Mouse (Mus musculus) midbrain, embryonic 11.5 days (tissue): Measurements from ENCODE around the gene Gm266. TPM values are rescaled to one million over a fixed set of nuclear protein-coding genes. Genes with fewer than 3 reads are reported as not detected.
"Not testable (repeated sequence)": the region's sequence is repeated elsewhere in the genome, so short reads cannot be mapped to it uniquely, and the experiment has no call there.

Experiments
- ATAC-seq: fragments of 200-750 bp; cut with Nextera tagmentation; 2 replicates; pipeline ENCODE4 v1.8.0; 2017; ENCODE audit warnings: moderate TSS enrichment, moderate library complexity; ENCODE audit not compliant: low FRiP score
- DNase-seq: peaks from one replicate; pipeline ENCODE4 v3.0.0; 2015; ENCODE audit warnings: low spot score; ENCODE audit errors: missing footprints
- H3K27ac ChIP-seq: fragments of 300-500 bp; sonication (generic); 2 replicates; pipeline ENCODE4 v1.5.1; 2014; ENCODE audit warnings: low read depth, low read length
- H3K27me3 ChIP-seq: fragments of 300-500 bp; sonication (generic); 2 replicates; pipeline ENCODE4 v1.6.1; 2014; ENCODE audit warnings: mild to moderate bottlenecking, low read length, moderate library complexity, mixed read lengths; ENCODE audit not compliant: control insufficient read depth, insufficient read depth
- H3K36me3 ChIP-seq: fragments of 300-500 bp; sonication (generic); 2 replicates; pipeline ENCODE4 v1.6.1; 2014; ENCODE audit warnings: mild to moderate bottlenecking, low read length, moderate library complexity, mixed read lengths; ENCODE audit not compliant: control insufficient read depth, insufficient read depth
- H3K4me1 ChIP-seq: fragments of 300-500 bp; sonication (generic); 2 replicates; pipeline ENCODE4 v1.6.1; 2014; ENCODE audit warnings: low read length; ENCODE audit not compliant: control insufficient read depth, insufficient read depth
- H3K4me2 ChIP-seq: fragments of 300-500 bp; sonication (generic); 2 replicates; pipeline ENCODE4 v1.6.1; 2014; ENCODE audit warnings: mild to moderate bottlenecking, moderate library complexity
- H3K4me3 ChIP-seq: fragments of 300-500 bp; sonication (generic); 2 replicates; pipeline ENCODE4 v1.5.1; 2014; ENCODE audit warnings: low read depth, low read length
- H3K9ac ChIP-seq: fragments of 300-500 bp; sonication (generic); 2 replicates; pipeline ENCODE4 v1.6.1; 2014; ENCODE audit warnings: low read length
- H3K9me3 ChIP-seq: fragments of 300-500 bp; sonication (generic); 2 replicates; pipeline ENCODE4 v1.6.1; 2016; ENCODE audit warnings: low read length; ENCODE audit not compliant: control insufficient read depth
- WGBS: fragments of 180-500 bp; shearing (Covaris S2); extraction: QIAGEN DNeasy Blood & Tissue Kit; methylation state at CpG from one replicate; pipeline ENCODE4 v1.1.7; 2014; 5-methylcytosine and 5-hydroxymethylcytosine counted together
- polyA plus RNA-seq: library from polyadenylated mRNA; unstranded; fragments of >200 nt; fragmentation: Nextera tagmentation; extraction: Ambion mirVana; gene quantifications from 2 replicates; pipeline ENCODE4 v1.2.1, GENCODE M21; 2014

The Gm266 gene
- polyA plus RNA-seq, 1 experiment from 2014 or later = 6.0 TPM

DNA sequence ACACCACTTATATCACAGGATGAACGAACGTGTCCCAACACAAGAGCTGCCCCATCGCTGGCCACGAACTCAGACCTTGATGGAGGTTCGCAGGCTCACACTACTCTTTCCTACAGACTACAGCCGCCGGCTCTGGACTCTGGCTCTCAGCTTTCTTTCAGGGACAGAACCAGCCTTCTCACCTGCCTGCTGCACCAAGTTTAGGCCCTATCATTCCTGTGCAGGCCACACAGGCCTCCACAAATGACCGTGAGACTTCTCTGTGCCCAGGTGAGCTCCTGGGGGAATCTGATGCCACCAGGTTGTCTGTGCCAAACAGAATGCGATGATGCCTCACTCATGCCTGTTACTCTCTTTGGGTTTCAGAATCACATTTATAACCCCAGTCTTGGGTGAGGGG lies 32.8 kb upstream of the Gm266 start:
- 91% methylated on average over 9 of the region's 9 CpGs for whole genome bisulfite sequencing
- no peaks in the 10 kb centered on the region for H3K27me3 ChIP-seq
- H3K36me3 ChIP-seq = no peaks in the 10 kb centered on the region
- H3K9me3 ChIP-seq = no peaks in the 10 kb centered on the region
- ATAC-seq (no peak), DNase-seq (no peak)
- H3K4me3 ChIP-seq = no peak overlapping the region
- H3K4me2 ChIP-seq = no peak overlapping the region
- H3K27ac ChIP-seq = no peak overlapping the region
- H3K4me1 ChIP-seq = no peaks in the 10 kb centered on the region
- no peak overlapping the region for H3K9ac ChIP-seq

DNA sequence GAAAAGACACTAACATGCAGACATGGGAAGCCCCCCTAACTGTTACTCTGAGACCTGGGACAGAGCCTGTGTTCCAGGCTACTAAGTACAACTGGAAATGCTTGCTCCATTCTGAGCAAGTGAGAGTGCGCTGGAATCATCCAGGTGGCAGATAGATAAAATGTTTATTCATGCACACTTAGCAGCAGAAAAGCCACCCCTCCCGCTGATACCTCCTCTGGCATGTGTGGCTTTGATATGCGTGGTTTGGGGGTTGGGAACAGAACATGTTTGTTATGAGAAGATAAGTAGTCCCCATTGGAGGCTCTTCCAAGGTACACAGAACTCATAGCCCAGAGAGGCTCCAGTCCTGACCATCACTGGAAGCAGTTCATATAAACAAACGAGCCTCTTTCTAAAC lies 32.3 kb upstream of the Gm266 start:
- 75% methylated on average over 4 of the region's 4 CpGs for WGBS
- H3K4me2 ChIP-seq = no peak overlapping the region
- no peaks in the 10 kb centered on the region for H3K27me3 ChIP-seq
- no peak for DNase-seq
- no peak overlapping the region for H3K9ac ChIP-seq
- no peak for ATAC-seq
- H3K36me3 ChIP-seq = no peaks in the 10 kb centered on the region
- H3K9me3 ChIP-seq = no peaks in the 10 kb centered on the region
- no peak overlapping the region for H3K27ac ChIP-seq
- H3K4me1 ChIP-seq = no peaks in the 10 kb centered on the region
- no peak overlapping the region for H3K4me3 ChIP-seq

DNA sequence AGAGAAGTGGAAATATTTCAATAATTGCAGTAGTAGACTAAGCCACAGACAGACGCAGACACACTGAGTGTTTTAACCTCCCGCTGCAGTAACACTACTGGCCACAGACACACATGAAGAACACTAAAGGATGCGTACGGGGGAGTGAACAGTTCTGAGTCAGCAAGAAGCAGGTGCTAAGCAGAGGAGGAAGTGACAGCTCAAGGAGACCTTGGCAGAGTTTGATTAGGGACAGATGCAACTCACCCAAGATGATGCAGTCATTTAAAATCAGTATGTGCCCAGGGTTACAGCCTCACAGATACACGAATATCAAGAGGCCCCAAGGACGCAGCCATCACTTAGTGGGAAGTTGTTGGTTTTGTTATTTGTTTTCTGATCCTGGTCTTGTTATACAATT lies 31.2 kb upstream of the Gm266 start:
- Histone ChIP-seq H3K27me3 (no peaks in the 10 kb centered on the region), H3K9me3 (no peaks in the 10 kb centered on the region), H3K9ac (no peak overlapping the region), H3K4me2 (no peak overlapping the region), H3K36me3 (no peaks in the 10 kb centered on the region), H3K4me3 (no peak overlapping the region), H3K27ac (no peak overlapping the region), H3K4me1 (no peaks in the 10 kb centered on the region)
- WGBS = 84% methylated on average over 6 of the region's 6 CpGs
- no peak for ATAC-seq
- no peak for DNase-seq

DNA sequence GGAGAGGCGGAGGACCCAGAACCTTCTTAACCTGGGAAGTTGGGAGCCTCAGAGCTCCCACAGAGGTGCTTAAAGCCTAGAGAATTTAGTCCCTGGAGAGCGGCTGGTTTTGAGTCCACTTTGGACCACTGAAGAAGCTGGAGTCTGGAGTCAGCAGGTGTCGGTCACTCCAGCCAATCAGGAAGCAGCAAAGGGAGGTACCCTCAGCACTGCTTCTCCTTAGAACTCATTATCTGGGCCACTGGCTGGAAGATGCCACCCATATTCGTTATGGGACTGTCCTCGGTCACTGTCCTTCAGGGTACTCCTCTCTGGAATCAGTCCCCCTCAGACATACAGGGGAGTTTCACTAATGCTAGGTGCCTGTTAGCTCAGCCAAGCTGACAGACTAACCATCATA lies 30.3 kb upstream of the Gm266 start:
- no peaks in the 10 kb centered on the region for H3K4me1 ChIP-seq
- H3K9me3 ChIP-seq = no peaks in the 10 kb centered on the region
- ATAC-seq = no peak
- no peak overlapping the region for H3K4me2 ChIP-seq
- 85% methylated on average over 5 of the region's 5 CpGs for WGBS
- no peak overlapping the region for H3K27ac ChIP-seq
- no peak for DNase-seq
- H3K9ac ChIP-seq = no peak overlapping the region
- H3K27me3 ChIP-seq = no peaks in the 10 kb centered on the region
- H3K36me3 ChIP-seq = no peaks in the 10 kb centered on the region
- no peak overlapping the region for H3K4me3 ChIP-seq

DNA sequence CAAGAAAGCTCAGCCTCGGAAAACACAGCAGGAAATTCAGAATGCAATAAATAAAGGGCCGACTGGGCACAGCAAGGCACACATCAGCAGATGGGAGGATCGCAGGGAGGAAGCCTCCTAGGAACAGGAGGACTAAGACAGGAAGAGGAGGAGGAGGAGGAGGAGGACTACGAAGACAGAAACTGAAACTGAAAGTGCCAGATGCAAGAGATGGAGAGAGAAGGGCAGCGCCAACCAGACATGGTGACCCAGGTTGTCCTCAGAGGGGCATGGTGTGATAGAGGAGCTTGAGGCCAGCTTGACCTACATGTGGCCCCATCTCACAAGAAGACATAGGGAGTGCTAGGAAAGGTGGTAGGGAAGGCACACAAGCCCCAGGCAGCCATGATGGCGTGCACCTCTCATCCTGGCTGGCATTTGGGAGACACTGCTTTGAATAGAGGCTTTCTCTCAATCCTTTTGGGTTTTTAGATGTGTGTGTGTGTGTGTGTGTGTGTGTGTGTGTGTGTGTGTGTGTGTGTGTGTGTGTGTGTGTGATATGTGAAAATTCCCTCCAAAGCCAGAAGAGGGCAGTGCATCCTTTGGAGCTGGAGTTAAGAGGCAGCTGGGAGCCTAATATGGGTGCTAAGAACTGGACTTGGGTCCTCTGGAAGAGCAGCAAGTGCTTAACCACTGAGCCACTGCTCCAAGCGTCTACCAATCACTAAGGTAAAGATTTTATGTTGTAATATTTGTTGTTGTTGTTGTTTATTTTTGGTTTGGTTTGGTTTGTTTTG lies 29.4 kb upstream of the Gm266 start:
- ATAC-seq (no peak), DNase-seq (no peak)
- WGBS = 90% methylated on average over 7 of the region's 7 CpGs
- Histone ChIP-seq H3K27ac (no peak overlapping the region), H3K4me1 (no peaks in the 10 kb centered on the region), H3K4me3 (no peak overlapping the region), H3K4me2 (no peak overlapping the region), H3K27me3 (no peaks in the 10 kb centered on the region), H3K9me3 (no peaks in the 10 kb centered on the region), H3K36me3 (no peaks in the 10 kb centered on the region), H3K9ac (no peak overlapping the region)

DNA sequence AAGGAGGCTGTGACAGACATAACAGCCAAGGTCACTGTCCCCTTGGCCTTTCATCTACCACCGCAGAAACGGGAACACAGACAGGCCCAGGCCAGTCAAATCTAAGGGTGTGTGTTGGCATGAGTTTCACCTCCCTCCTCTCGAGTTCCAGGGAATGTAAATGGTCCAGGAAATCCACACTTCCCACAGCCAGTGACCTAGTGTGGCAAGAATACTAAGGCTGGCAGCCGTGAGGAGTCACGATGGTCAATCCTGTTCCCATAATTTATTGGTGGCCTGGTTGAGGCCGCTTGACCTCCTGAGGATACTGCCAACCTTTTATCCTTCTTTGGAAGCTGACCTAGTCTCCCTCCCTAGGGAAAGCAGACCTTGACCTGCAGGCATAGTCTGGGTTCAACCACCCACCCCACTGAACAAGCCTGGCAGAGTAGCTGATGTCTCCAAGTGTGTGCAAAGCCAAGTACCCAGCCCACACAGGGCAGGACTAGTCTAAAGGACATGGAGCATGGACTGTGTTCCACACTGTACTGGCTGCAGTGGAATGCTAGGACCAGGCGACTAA lies 28.7 kb upstream of the Gm266 start:
- Histone ChIP-seq H3K27ac (no peak overlapping the region), H3K36me3 (no peaks in the 10 kb centered on the region), H3K4me1 (no peaks in the 10 kb centered on the region), H3K9me3 (no peaks in the 10 kb centered on the region), H3K4me2 (no peak overlapping the region), H3K27me3 (no peaks in the 10 kb centered on the region), H3K9ac (no peak overlapping the region), H3K4me3 (no peak overlapping the region)
- DNase-seq (no peak), ATAC-seq (no peak)
- WGBS = 83% methylated on average over 7 of the region's 7 CpGs

DNA sequence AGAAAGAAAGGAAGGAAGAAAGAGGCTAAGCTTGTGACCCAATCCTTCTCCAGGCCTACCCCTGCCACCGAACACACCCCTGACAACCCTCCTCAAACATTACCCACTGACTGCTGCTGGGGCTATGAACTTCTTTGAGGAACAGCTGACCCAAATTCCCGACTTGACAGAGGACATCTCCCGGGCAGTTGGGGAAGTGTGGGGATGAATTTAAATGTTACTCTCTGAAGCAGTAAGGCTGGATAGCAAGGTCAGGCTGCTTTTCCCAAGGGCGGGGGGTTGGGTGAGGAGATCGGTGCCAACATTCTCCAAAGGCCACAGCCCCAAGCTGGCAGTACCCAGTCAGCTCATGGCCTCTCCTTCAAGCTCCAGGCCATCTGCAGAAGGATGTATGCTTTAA lies 28.1 kb upstream of the Gm266 start:
- WGBS = 77% methylated on average over 5 of the region's 5 CpGs
- H3K4me1 ChIP-seq = no peaks in the 10 kb centered on the region
- no peak overlapping the region for H3K9ac ChIP-seq
- DNase-seq = no peak
- H3K36me3 ChIP-seq = no peaks in the 10 kb centered on the region
- H3K4me3 ChIP-seq = no peak overlapping the region
- no peak overlapping the region for H3K4me2 ChIP-seq
- H3K27me3 ChIP-seq = no peaks in the 10 kb centered on the region
- no peak overlapping the region for H3K27ac ChIP-seq
- no peaks in the 10 kb centered on the region for H3K9me3 ChIP-seq
- ATAC-seq = no peak

DNA sequence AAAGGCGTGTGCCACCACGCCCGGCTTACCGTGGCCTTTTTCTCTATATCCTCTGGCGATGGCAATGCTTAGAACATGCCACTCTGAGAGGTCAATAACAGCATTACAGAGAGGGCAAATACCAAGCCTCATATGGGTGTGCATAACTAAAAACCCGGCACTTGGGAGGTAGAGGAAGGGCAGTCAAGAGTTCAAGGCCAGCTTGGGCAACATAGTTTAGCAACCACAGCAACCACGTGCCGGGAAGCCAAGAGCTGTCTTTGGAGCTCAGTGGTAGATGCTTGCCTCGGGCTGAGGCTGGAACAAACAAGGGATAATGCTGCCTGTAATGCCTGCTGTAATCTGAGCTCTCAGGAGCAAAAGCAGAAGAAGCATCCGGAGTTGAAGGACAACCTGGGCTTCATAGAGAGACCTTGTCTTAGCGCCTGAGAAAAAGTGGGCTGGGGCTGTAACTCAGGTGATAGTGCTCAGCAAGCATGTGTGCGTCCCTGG lies 27.0 kb upstream of the Gm266 start:
- no peaks in the 10 kb centered on the region for H3K4me1 ChIP-seq
- no peak overlapping the region for H3K4me2 ChIP-seq
- no peak for ATAC-seq
- 89% methylated on average over 12 of the region's 12 CpGs for WGBS
- H3K4me3 ChIP-seq = no peak overlapping the region
- H3K27me3 ChIP-seq = no peaks in the 10 kb centered on the region
- H3K9me3 ChIP-seq = no peaks in the 10 kb centered on the region
- no peak overlapping the region for H3K27ac ChIP-seq
- no peaks in the 10 kb centered on the region for H3K36me3 ChIP-seq
- no peak overlapping the region for H3K9ac ChIP-seq
- no peak for DNase-seq

DNA sequence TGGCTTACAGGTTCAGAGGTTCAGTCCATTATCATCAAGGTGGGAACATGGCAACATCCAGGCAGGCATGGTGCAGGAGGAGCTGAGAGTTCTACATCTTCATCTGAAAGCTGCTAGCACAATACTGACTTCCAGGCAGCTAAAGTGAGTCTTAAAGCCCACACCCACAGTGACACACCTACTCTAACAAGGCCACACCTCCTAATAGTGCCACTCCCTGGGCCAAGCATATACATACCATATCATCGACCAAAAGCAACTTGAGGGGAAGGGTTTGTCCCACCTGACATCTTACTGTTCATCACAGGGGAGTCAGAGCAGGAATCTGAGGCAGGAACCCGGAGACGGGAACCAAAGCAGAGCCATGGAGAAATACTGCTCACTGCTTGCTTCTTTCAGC lies 22.8 kb upstream of the Gm266 start:
- not testable (repeated sequence) for ATAC-seq, H3K9me3 ChIP-seq, H3K9ac ChIP-seq, DNase-seq, H3K4me2 ChIP-seq, H3K27me3 ChIP-seq, H3K36me3 ChIP-seq, H3K4me1 ChIP-seq, H3K4me3 ChIP-seq, H3K27ac ChIP-seq
- 84% methylated on average over 3 of the region's 3 CpGs for WGBS
